Mouse (Mus musculus) monocyte, adult 5-6 weeks (primary cell): ENCODE data around the gene Cyp4a32. TPM values are rescaled to one million over a fixed set of nuclear protein-coding genes. Genes with fewer than 3 reads are reported as not detected.
"Not testable (repeated sequence)": the region's sequence is repeated elsewhere in the genome, so short reads cannot be mapped to it uniquely, and the experiment has no call there.

Source experiments
- ATAC-seq: fragments of 153-309, 156-312 bp; replicated peaks from 2 replicates; pipeline ENCODE4 v1.8.0; 2017; ENCODE audit warnings: mild to moderate bottlenecking; ENCODE audit not compliant: low TSS enrichment, insufficient number of reproducible peaks, severe bottlenecking, poor library complexity, low FRiP score
- total RNA-seq: library from RNA; stranded (forward); fragments of 200-1000, 200-491, 200-594 nt; gene quantifications from 3 replicates; pipeline ENCODE4 v1.2.3, GENCODE M21; 2017

The Cyp4a32 gene
- not detected in 3 replicates for total RNA-seq

GRCm38 (mm10) chr4:115600611-115601010 lies at the start of gene Cyp4a32:
TSS of gene Cyp4a32 (plus strand) at chr4:115600969.
- ATAC-seq = not testable (repeated sequence)

DNA sequence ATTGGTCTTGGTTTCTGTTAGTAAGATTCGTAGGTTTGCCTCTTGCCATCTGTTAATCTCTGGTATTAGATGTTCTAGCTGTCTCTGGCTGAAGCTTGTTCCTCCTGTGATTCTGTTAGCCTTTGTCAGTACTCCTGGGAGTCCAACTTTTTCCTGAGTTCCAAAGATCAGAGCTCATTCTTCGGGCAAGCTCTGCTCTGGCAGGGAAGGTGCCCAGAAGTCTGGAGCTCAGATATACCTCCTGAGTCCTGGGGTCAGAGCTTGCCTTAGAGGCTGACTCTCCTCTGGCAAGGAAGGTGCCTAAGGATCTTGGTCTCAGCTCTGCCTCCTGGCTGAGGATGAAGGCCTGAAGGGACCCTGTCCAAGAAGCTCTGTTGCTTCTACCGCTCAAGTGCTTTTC lies 48.0 kb upstream of the Cyp4a32 start:
- no peak for ATAC-seq

- no peak for ATAC-seq
Measured at GRCm38 (mm10) chr4:115555513-115555912, 45.3 kb upstream of the Cyp4a32 start.

GRCm38 (mm10) chr4:115557861-115558561 lies 42.8 kb upstream of the Cyp4a32 start:
- no peak for ATAC-seq

DNA sequence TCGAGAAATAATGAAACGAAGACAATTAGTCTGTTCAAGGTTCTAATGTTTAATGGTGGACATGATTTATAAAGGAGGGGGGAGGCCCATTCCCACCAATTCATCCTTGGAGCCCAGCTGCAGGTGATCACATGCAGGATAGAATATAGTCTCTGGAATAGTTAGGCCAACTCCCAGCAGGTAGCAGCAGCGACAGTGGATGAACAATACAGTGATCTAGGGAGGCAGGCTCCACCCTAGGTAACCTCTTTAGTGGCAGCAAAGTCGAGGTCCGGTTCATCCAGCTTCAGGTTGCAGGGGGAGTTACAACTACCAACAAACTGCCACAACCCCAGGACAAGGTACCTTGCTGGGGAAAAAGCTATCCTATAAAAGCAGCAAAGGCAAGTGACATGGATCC lies 39.5 kb upstream of the Cyp4a32 start:
- not testable (repeated sequence) for ATAC-seq

- ATAC-seq = no peak
Measured at GRCm38 (mm10) chr4:115563401-115563800, 37.4 kb upstream of the Cyp4a32 start, which contains the start of gene Cyp4a31. TSS of gene Cyp4a31 (plus strand) at chr4:115563649.

- not testable (repeated sequence) for ATAC-seq
Measured at GRCm38 (mm10) chr4:115564469-115565225, 36.1 kb upstream of the Cyp4a32 start.

GRCm38 (mm10) chr4:115575255-115575654 lies 25.5 kb upstream of the Cyp4a32 start:
- no peak for ATAC-seq

DNA sequence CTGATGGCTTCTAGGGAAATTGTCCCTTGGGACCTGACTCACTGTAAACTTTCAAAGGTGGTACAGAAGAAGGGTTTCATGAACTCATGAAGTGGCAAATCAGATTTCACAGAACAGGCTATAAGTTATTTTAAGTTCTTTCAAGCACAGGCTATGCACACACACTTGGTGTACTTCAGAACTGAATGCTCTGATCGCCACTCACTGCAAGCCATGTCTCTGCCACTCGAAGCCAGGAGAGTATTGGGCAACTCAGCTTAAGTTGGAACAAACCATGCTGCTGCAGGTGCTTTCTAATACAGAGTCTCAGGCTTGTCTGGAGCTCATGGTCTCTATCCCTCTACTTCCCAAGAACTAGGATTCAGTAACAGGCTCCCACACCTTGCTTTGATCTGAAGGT lies 25.0 kb upstream of the Cyp4a32 start:
- ATAC-seq = no peak

DNA sequence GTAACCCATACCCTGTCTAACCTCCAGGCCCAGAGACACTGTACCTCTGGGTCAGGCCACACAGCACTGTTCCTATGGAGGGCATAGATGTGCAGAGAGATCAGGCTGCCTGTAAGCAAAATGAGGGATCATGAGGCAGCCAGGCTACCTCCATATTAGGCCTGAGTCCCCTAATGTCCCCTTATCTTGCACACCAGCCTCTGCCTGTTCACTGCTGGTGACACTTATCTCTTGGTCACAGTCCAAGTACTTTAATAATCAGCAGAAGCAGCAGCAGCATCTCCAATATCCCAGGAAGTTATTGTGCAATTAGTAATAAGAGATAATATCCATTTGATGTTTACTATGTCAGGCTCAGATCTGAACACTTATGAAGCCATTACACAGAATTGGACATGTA lies 17.7 kb upstream of the Cyp4a32 start:
- ATAC-seq = no peak

GRCm38 (mm10) chr4:115596357-115596756 lies 4.4 kb upstream of the Cyp4a32 start:
- ATAC-seq = no peak

- ATAC-seq = no peak
Measured at GRCm38 (mm10) chr4:115596824-115597336, 3.9 kb upstream of the Cyp4a32 start.

- no peak for ATAC-seq
Measured at GRCm38 (mm10) chr4:115614005-115614404, 13.2 kb downstream of the Cyp4a32 start.

GRCm38 (mm10) chr4:115625560-115625959 lies 24.8 kb downstream of the Cyp4a32 start:
- ATAC-seq = not testable (repeated sequence)

- no peak for ATAC-seq
Measured at GRCm38 (mm10) chr4:115642967-115643754, 42.4 kb downstream of the Cyp4a32 start.

GRCm38 (mm10) chr4:115645371-115645770 lies 44.6 kb downstream of the Cyp4a32 start:
- no peak for ATAC-seq

DNA sequence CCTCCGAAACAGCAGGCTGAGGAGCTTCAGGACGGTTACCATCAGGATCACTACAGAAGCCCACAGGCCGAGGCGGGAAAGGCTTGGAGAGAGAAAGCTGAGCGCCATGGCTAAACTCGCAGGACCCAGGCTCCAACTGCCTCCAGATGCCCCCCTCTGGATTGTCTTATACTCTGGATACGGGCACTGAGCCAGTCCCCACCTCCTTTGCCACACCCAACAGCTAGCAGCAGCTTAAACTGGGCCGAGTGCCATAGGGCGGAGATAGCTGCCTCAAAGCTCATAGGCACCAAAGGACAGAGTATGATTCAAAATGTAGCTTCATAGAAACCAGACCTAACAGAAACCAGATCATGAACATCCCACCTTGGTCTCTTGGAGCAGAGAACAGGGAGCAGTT lies 46.8 kb downstream of the Cyp4a32 start, which contains the start of gene Cyp4b1:
TSS of gene Cyp4b1 (minus strand) at position 144 of the 400 bp plus-strand sequence.
- no peak for ATAC-seq

DNA sequence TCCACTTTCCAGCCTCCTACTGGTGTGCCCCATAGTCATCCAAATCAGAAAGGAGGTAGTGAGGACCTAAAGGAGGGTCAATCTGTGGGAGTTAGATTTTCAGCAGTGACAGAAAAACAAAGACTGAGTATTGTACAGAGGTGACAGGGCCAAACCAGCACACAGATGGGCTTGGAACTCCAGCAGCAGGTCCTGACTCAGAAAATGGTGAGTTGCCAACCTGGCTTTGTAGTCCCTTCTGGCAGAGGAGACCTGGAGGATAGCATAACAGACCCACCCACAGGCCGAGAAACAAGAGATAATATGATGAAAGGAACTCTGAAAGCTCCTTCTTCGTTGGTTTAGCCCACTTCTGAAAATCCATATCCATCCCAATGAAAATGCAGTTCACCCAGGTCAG lies 48.0 kb downstream of the Cyp4a32 start:
- ATAC-seq = no peak

- ATAC-seq = no peak
Measured at GRCm38 (mm10) chr4:115649344-115649743, 48.6 kb downstream of the Cyp4a32 start.
